Mouse (Mus musculus): Measurements from ENCODE around the gene Agap1. TPM values are rescaled to one million over a fixed set of nuclear protein-coding genes. Genes with fewer than 3 reads are reported as not detected.

Agap1 gene
- polyA plus RNA-seq, 1 experiment from 2014 or later, result 1.6 TPM

DNA sequence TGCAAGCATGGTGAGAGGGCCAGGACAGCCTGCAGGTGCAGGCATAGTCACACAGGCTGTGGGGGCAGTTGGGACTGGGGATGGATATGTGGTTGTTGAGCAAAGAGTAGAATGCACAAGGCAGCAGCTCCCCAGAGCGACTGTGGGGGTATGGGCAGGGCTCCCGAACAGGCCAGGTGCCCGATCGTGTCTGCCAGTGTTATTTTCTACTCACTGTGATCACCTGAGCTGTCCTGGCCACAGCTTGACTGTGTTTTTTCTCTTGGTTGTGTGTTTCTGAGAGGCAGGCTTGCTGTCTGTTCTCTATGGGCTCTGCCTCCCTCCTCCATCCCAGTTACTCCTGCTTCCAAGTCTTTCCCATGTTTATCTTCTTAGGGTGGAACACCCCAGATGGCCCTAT is 154.2 kb downstream of the Agap1 start:
- no peak for DNase-seq (ENCODE audit: low spot score)

DNA sequence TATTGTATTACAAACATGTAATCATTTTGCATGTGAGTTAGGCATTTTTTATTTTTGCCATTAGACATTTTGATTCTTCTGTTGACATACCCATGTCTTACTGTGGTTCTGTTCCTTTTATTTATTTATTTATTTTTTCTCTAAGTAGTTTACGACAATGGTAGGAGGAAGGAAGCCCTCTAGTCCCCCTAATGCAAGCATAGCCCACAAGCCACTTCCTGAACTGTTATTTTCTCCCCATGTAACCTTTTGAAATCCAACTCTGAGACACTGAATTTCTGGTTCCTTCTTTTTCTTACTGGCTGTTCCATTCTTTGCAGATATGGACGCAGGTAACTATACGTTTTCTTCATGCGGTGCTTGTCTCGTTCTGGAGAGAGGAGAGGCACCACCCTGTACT is 155.4 kb downstream of the Agap1 start:
- DNase-seq (ENCODE audit: low spot score), result no peak

DNA sequence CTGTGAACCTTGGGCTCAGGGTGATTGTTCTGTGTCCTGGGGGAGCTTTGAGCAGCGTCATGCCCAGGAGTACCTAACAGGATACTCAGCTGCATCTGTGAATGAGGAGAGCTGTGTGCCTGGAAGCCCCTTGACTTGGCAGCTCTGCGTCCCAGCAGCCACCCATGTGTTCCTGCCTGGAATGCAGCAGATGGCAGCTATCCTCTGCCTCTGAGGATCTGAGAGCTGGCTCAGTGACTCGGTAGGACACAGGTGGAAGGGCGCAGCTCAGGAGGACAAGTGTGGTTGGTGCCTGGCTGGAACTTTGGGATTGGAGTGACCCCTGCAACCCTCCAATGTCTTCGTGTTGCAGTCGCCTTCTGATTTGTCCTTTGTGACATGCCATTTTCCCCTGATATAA is 156.9 kb downstream of the Agap1 start:
- DNase-seq (ENCODE audit: low spot score), result no peak

DNA sequence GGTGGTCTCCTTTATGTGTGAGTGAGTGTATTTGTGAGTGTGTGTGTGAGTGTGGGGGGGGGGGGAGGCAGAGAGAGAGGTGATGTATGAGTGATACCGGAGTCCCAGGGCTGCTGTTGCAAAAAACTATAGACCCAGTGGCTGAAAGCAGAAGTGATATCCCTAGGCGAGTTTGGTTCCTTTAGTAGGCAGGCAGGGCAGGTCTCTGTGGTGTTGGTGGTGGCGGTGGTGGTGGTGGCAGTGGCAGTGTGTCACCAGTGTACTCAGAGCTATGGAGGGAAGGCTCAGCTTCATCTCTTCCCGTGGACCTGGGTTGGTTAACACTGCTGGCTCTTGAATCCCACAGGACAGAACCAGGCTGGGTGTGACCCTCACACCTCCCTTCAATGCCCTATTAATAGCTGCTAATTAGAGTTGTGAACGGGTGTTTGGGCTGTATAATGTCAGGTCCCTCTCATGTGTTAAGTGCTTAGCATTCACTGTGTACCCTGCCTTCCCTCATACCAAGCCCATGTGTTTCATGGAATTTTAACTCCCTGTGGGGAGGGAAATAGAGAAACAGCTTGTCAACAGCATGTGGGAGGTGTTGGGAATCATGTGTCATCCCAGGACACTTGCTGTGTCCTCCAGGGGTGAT is 158.7 kb downstream of the Agap1 start:
- DNase-seq (ENCODE audit: low spot score), result no peak

DNA sequence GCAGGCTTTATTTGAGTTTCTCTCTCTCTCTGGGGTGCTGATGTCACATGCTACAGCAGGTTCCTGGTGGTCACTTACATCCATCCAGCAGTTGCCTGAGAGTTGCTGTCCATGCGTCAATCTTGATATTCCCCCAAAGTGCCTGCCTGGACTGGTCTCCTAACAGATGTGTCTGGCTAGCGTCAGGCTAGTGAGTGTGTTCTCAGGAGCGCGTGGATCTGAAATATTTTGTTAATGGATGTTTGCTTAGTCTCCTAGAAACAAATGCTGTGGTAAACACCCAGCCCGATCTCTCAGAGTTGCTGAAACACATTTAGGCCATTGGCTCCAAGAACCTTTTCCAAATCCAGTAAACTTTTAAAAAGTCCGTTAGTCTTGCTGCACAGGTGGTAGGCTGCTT is 161.9 kb downstream of the Agap1 start:
- DNase-seq (ENCODE audit: low spot score), result no peak

DNA sequence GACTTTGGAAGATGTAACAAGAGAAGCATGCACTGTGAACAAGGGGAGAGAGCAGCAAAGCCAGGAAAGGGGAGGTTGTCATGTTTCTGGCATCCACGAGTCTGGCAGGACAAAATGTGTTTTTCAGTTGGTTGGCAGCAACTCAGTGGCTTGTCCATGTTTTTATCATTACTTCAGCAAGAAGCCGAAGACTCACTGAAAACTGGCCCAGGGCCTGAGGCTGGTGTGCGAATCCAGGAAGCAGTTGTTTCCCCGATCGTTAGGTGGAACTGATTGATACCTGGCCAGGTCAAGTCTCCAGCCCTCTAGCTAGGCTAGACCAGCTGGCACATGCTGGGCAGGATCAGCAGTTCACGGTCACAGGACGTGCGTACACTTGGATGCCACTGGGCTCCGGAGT is 162.7 kb downstream of the Agap1 start:
- DNase-seq (ENCODE audit: low spot score), result no peak

DNA sequence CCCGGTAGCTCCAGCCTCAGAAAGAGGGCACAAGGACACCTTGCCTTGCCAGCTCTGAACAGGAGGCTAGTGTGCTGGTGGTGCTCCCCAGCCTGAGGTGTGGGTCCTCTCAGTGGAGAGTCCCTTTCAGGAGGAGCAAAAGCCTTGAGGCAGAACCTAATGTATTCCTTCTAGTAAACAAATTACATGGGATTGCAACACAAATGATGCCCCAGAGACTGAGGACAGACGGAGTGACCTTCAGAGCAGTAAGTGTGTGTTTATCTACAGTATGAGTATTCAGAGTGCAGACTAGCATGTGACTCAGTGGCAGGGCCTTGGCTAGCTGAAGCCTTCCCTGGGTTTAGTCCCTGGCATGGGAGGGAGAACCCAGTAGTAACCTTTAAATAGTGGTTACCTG is 165.4 kb downstream of the Agap1 start:
- DNase-seq (ENCODE audit: low spot score), result no peak

DNA sequence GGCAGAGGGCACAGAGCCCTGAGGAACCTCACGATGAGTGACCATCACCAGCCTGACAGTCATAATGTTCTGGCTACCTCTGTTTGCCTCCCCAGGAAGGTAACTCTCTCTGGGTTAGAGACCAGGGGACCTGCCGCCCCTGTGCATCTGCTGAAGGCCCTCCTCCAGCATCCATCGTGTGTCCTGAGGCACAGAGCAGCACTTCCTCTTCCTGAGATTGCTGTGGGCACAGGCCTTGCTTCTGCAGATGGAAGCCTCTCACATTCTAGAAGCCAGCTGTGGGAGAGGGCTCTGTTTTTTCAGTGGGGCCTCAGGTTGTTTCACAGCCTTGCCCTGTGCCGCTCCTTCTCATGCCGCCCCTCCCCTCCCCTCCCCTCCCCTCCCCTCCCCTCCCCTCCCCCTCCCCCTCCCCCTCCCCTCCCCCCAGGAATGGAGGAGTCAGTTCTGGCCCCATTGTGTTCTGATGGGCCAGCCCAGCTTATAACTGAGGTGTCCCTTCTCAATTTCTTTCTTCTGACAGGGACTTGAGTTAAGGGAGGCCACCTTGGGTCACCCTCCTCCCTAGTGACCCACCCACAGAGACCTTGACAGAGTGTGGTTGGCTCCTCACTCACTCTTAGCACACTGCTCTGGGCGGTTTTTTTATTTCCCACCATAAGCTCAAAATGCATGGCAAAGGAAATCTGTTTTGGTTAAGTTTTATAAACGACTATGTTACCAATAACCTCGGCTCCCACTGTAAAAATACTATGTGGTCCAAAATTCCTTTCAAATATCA is 166.6 kb downstream of the Agap1 start:
- no peak for DNase-seq (ENCODE audit: low spot score)

DNA sequence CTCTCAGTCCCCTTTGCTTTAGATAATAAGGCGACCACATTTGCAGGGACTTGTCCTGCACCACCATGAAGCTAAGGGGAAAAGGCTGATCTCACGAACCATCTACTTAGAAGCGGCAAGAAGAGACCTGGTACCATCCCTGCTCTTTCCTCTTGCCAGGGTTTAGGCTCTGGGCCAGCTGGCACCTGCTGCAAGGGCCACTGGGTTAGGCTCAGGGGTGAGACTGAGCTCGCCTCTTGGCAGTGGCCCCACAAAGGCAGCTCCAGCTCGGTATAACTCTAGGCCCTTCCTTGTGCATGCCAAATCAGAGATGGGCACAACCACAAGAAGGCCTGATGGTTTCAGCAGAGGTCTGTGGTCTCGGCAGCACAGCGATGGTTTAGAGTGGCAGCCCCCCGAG is 167.3 kb downstream of the Agap1 start:
- no peak for DNase-seq (ENCODE audit: low spot score)

DNA sequence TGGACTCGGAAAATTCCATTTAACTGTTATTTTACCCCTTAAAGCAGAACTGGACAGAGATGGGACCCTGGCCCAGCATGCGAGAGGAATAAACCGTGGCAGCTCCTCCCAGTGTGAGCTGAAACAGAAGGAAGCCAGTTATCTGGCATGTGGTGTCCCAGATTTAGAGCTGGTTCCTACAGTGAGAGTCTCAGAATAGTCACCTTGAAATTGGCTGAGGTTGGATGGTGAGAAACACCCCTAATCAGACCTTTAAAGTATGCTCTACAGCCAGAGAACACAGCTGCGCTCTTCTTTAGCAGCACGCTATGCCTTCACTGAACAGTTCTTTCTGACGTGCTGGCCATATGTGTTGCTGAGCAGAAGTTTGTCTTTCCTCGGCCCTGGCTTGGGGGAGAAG is 168.2 kb downstream of the Agap1 start:
- no peak for DNase-seq (ENCODE audit: low spot score)

DNA sequence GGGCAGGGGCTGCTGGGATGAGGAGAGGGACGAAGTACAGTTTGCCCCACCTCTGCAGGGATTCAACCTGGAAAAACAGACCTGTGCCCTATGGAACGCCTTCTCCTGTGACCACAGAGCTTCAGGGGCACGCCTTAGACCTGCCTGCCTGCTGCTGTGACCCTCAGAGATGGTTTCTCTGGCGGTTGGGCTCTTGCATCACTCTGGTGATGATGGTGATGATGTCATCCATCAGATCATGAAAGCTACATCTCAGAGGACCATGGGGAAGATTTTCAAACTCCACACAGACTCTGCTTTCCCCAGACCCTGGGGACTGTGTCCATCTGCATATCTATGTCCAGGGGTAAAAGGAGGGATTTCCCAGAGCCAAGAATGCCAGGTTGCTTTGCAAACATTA is 170.7 kb downstream of the Agap1 start:
- no peak for DNase-seq (ENCODE audit: low spot score)

DNA sequence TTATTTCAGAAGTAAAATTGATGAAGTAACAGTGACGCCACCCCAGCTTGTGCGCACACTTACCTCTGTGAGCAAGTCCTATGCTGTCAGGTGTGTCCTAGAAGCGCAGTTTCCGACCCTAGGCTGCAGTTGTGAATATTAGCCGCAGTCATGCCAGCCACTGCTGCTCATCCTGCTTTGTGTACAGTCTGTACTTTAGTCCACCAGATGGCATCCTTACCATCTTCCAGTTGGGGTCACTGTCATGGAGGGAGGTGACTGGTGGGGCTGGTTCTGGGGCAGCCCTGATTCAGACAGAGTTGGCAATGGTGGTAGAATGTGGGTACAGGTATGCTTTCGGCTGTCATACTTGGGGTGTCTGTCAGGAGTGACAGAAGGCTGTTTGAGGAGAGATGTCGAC is 171.4 kb downstream of the Agap1 start:
- DNase-seq (ENCODE audit: low spot score), result no peak

DNA sequence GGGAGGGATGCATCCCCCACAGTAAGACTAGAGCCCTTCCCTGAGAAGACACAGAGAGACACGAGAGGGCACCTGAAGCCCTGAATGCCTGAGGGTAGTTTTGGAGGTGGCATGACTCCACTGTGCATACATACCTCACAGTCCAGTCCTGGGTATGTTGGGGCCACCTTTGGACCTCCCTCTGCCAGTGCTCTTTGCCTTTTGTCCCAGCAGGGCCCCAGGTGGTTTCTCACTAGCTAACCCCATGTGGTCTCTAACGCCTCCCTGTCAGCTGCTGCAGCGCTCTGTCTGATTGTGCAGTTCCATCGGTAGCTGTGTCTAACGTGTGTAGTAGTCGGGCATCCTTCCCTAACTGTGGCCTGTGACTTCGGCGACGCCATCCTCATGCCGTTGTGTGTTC is 172.3 kb downstream of the Agap1 start:
- DNase-seq (ENCODE audit: low spot score), result no peak

DNA sequence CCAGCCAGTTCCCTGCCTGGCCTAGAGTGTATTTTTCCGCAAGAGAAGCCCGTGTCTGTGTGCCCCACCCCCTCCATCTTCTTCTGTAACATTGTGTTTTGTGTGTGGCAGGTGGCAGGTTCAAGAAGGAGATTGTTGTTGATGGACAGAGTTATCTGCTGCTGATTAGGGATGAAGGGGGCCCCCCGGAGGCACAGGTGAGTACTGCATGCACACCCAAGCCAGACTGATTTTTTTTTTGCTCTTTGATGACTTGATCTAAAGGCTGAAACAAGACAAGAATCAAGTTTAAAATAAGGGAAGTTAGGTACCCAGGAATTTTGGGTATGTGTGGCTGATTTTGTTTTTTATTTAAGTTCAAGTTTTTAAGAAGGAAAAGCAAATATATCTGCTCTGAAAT is 173.0 kb downstream of the Agap1 start:
- DNase-seq (ENCODE audit: low spot score), result no peak

DNA sequence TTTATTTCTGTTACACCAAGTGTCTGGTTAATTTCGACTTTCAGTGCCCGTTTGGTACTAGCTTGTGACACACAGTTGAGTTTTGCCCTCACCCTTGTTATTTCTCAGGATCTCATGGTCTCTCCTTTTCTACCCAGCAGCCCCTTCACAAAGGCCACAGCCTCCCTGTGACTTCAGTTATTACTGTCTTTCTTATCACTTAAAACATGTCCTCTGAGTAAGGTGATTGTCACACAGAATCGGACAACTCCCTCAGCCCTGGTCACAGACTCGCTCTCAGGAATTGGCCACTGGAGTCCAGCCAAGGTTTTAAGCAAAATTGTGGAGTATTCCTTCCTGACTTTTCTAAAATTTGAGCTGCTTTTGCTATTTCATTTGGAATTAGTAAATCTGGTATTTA is 176.2 kb downstream of the Agap1 start:
- no peak for DNase-seq (ENCODE audit: low spot score)

DNA sequence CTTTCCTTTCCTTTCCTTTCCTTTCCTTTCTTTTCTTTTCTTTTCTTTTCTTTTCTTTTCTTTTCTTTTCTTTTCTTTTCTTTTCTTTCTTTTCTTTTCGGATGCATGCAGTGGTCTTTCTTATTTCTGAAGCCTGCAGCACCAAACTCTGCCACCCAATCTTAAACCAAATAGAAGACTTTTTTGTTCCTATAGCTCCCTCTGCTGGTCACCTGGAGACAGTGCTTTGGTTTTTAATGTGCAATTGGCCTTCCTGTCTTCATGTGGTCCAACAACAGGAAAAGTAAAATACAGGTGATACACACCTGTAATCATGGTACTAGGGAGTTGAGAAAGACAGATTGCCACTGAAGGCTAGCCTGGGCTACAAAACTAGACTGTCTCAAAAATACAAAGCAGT is 177.1 kb downstream of the Agap1 start:
- DNase-seq (ENCODE audit: low spot score), result peak; percentile 64

DNA sequence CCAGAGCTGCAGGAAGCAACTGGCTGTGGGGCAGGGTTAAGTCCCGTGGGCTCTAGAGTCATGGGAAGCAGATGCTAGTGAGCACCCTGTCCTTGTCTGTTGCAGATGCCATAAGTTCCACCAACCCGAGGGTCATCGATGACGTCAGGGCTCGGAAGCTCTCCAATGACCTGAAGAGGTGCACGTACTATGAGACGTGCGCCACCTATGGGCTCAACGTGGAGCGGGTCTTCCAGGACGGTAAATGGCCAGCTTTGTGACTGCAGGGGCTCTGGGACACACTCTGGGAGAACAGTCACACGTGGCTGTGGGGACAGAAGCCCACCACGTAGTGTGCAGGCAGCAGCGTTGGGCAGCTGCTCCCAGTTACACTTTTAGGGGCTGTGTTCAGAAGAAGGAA is 179.4 kb downstream of the Agap1 start:
- DNase-seq (ENCODE audit: low spot score), result no peak

DNA sequence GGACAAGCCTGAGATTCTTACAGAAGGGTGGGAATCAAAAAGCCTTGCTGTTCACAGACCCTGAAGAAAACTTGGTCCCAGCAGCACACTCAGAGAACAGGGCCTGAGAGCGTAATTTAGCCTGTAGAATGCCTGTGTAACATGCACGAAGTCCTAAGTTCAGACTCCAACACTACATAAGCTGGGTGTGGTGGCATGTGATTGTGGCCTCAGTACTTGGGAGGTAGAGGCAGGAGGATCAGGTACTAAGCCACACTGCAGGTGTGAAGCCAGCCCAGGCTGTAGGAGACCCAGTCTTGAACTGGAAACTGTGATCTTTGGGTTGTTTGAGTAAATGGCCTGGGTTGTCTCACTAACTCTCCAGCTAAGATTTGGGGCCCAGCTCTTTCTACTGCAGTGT is 180.5 kb downstream of the Agap1 start:
- no peak for DNase-seq (ENCODE audit: low spot score)

DNA sequence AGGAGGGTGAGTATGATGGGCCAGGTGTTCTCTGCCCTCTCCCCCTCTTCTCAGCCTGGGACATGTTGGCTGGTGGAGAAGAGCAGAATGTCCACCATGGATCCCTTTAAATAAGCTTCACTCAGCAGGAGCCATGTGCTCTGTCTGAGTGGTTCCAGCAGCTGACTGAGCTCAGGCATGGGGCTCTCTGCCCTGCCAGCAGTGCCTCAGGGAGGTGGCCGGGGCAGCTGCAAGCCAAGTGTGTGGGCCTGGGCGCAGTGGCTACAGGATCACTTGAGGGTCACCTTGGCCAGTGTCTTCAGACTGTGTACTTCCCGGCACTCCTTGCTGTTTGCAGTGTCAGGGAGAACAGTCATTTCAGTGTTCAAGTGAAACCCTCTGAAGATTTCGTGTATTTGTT is 183.1 kb downstream of the Agap1 start:
- DNase-seq (ENCODE audit: low spot score), result no peak

DNA sequence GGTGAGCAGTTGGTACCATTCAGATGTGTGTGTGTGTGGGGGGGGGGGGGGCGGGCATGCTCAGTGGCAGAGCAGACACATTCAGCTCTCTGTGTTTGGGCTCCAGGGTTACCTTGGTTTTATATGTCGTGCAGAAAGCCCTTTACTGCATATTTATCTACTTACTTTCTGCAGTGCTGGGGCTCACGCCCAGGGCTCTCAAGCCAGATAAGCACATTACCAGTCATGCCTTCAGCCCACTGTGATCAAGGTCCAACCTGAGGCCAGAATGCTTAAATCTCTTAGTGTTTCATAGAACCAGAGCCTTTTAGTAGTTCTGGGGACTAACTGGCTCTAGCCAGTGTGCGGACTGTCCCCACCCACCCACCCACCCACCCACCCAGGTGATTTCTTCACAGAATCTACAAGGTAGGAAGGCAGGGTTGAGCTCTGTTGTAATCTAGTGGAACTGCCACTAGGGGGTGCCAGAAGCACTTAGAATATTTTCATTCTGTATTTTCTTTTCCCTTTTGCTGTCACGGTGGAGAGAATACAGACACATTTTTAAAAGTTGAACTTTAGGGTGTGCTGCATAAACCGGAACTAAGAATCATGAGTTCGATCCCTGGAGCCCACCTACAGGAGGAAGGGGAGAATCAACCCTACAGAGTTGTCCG is 189.0 kb downstream of the Agap1 start:
- peak; percentile 41 for DNase-seq (ENCODE audit: low spot score)

DNA sequence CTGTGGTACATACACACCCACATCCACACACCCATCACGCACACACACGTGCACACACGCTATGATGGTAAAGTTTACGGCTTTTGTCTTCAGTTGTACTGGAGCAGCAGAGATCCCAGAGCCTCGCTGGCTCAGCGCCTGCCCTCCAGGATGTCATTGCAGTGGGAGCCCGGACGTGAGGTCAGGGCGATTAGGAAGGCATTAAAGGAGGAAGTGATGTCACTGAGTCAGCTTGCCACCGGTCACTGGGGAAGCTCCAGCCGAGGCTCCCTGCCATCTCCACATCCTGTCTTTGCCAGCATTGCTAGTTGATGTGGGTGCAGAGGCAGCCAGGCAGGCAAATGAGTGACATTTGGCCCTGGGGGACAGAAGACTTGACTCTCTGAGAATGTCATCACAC is 189.5 kb downstream of the Agap1 start:
- no peak for DNase-seq (ENCODE audit: low spot score)

DNA sequence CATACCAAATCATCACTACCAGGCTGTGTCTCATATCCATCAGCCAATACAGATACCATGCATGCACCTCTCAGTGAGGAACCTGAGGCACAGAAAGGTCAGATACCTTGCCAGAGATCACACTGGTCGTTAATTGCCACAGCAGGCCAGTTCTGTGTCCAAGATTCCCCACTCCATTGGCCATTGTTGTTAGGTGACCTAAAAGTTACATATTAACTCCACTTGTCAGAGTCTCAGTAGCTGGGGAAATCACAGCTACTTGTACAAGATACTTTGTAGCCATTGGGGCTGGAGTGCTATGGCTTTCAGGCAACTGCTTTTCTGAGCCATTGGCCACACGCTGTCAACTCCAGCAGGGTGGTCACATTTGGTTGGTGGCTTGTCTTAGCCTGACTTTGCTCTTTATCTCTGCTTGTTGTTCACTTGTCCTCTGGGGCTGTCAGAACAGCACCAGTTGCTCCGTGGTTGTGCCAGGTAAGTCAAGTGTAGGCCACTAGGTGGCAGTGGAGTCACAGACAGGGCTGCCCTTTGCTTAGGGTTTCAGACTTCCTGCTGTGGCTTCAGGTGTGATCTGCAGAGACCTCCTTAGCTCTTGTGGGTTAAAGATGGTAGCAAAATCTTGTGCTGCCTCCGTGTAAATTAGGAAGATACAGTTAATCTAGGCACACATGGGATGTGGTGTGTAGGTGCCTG is 191.9 kb downstream of the Agap1 start:
- DNase-seq (ENCODE audit: low spot score), result peak; percentile 80
